Mouse (Mus musculus): Measurements from ENCODE around the gene Nnat. TPM values are rescaled to one million over a fixed set of nuclear protein-coding genes. Genes with fewer than 3 reads are reported as not detected.
A peak's percentile ranks its signal among the peaks of the same experiment; 100 is the strongest.
"Not testable (repeated sequence)": the region's sequence is repeated elsewhere in the genome, so short reads cannot be mapped to it uniquely, and the experiment has no call there.

Gene Nnat
- polyA plus RNA-seq, 1 experiment from 2014 or later = 4,218 TPM

- Histone ChIP-seq H3K4me1 (replicated peaks) (peaks cover 35% of the 10 kb centered on the region), H3K4me2 (no peak overlapping the region), H3K27ac (replicated peaks) (no peak overlapping the region), H3K4me3 (no peak overlapping the region), H3K9me3 (no peaks in the 10 kb centered on the region), H3K36me3 (peaks cover 5% of the 10 kb centered on the region; the same call in 1 of the 2 replicates), H3K27me3 (no peaks in the 10 kb centered on the region), H3K9ac (0 out of 2 replicates have a peak overlapping the region, but pooled peaks have one; percentile 8)
- no peak for ATAC-seq (ENCODE audit: low read depth)
- 17% methylated on average over 2 of the region's 2 CpGs for WGBS
Measured at GRCm38 (mm10) chr2:157568881-157569280, 9.0 kb downstream of the Nnat start.

DNA sequence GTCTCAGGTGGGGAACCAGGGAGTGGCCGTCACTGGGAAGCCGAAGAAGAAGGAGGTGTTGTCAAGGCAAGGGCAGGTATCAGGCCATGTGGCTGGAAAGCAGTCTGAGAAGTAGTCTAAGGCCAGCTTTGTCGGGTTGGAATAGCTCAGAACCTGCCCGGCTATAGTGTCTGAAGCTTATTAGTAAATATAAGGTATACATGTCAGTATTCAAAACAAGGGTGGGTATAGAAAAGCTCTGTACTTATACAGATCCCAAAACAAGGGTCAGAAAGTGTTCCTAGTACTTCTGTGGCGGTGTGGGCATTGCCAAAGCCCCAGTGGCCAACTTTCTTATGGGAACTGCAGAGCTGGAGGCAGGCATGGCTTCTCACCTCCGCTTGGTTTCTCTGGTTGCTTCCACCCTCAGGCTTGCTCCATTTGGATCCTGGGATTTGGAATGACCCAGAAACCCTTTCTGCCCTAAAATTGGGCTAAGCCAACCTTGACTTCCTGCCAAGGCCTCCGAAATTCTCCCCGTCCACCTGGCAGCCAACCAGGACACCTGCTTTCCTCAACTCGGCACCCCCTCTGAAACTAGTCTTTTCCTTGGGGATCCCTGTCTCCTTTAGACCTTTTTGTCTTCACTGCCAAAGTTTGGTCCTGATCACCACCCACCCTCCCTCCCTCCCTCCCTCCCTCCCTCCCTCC lies 10.1 kb downstream of the Nnat start:
- Histone ChIP-seq H3K4me2 (no peak overlapping the region), H3K9ac (no peak overlapping the region), H3K4me3 (no peak overlapping the region), H3K27ac (replicated peaks) (no peak overlapping the region), H3K36me3 (no peaks in the 10 kb centered on the region), H3K27me3 (no peaks in the 10 kb centered on the region), H3K9me3 (no peaks in the 10 kb centered on the region), H3K4me1 (replicated peaks) (peaks cover 24% of the 10 kb centered on the region)
- 71% methylated on average over 9 of the region's 9 CpGs for WGBS
- no peak for ATAC-seq (ENCODE audit: low read depth)

DNA sequence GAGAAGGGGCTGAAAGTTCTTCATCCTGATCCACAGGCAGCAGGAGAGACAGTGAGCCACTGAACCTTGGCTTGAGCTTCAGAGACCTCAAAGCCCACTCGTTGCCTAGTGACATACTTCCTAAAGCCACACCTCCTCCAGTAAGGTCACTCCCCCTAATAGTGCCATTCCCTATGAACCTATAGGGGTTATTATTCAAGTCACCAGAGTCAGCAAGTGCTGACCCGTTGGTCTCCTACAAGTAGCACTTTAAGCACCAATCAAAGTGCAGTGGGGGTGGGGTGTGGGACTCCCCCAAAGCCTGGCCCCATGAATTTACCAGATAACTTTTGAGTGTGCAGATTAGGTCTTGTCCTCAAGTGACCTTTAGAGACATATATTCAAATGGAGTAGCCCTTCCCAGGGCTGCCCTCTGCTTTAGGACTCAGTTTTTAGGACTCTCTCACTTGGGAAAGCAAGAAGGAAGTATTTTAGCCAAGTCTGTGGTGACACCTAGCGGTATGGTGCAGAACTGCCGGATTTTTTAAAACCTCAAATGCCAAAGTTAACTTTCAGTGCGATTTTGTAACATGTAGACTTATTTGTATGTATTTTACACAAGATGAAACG lies 11.4 kb downstream of the Nnat start, which contains the start of gene Blcap:
TSS of gene Blcap (minus strand) at position 51 of the 609 bp plus-strand sequence.
- Histone ChIP-seq H3K27me3 (no peaks in the 10 kb centered on the region), H3K4me1 (replicated peaks) (peaks cover 19% of the 10 kb centered on the region), H3K4me3 (no peak within 1 kb of the TSS), H3K36me3 (no peaks in the 10 kb centered on the region), H3K27ac (replicated peaks) (no peak within 1 kb of the TSS), H3K9ac (no peak within 1 kb of the TSS), H3K9me3 (no peaks in the 10 kb centered on the region), H3K4me2 (no peak within 1 kb of the TSS)
- ATAC-seq (ENCODE audit: low read depth) = no peak
- WGBS = 7% methylated on average over 6 of the region's 6 CpGs

- Histone ChIP-seq H3K9me3 (no peaks in the 10 kb centered on the region), H3K27ac (replicated peaks) (no peak overlapping the region), H3K4me2 (no peak overlapping the region), H3K9ac (no peak overlapping the region), H3K4me1 (replicated peaks) (peaks cover 8% of the 10 kb centered on the region; the same call in 1 of the 2 replicates), H3K36me3 (no peaks in the 10 kb centered on the region), H3K27me3 (no peaks in the 10 kb centered on the region), H3K4me3 (no peak overlapping the region)
- ATAC-seq (ENCODE audit: low read depth) = no peak
- WGBS = 80% methylated on average over 2 of the region's 2 CpGs
Measured at GRCm38 (mm10) chr2:157572786-157573185, 12.9 kb downstream of the Nnat start.

DNA sequence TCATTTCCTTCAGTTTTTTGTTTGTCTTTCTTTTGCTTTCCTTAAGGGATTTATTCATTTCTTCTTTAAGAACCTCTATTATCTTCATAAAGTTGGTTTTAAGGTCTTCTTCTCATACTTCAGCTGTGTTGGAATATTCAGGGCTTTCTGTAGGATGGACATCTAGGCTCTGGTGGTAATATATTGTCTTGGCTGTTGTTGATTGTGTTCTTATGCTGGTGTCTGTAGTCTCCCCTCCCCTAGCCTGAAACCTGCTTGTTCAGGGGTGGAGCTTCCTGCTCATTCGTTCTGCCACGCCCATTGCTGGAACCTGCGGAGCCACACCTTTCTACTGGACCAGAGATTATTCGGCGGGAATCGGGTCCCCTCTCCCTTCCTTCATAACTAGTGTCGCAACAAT lies 25.5 kb downstream of the Nnat start:
- not testable (repeated sequence) for H3K4me3 ChIP-seq, H3K9ac ChIP-seq
- 17% methylated on average over 7 of the region's 7 CpGs for WGBS

GRCm38 (mm10) chr2:157596876-157597566 lies 37.1 kb downstream of the Nnat start:
- no peak overlapping the region for H3K4me2 ChIP-seq
- H3K9me3 ChIP-seq = no peaks in the 10 kb centered on the region
- H3K9ac ChIP-seq = no peak overlapping the region
- H3K4me3 ChIP-seq = no peak overlapping the region
- 66% methylated on average over 22 of the region's 22 CpGs for WGBS
- H3K36me3 ChIP-seq = no peaks in the 10 kb centered on the region
- no peaks in the 10 kb centered on the region for H3K4me1 ChIP-seq (replicated peaks)
- H3K27ac ChIP-seq (replicated peaks) = no peak overlapping the region
- no peaks in the 10 kb centered on the region for H3K27me3 ChIP-seq
- no peak for ATAC-seq (ENCODE audit: low read depth)

More for the DNA sequence above, 25.5 kb downstream of the Nnat start:
- H3K4me1 ChIP-seq (replicated peaks); H3K9me3 ChIP-seq; H3K4me2 ChIP-seq; H3K27me3 ChIP-seq; H3K27ac ChIP-seq (replicated peaks); ATAC-seq (ENCODE audit: low read depth); H3K36me3 ChIP-seq: not testable (repeated sequence)

GRCm38 (mm10) chr2:157601435-157601839 lies 41.6 kb downstream of the Nnat start:
- WGBS = 79% methylated on average over 6 of the region's 6 CpGs
- H3K36me3 ChIP-seq = no peaks in the 10 kb centered on the region
- ATAC-seq (ENCODE audit: low read depth) = no peak

DNA sequence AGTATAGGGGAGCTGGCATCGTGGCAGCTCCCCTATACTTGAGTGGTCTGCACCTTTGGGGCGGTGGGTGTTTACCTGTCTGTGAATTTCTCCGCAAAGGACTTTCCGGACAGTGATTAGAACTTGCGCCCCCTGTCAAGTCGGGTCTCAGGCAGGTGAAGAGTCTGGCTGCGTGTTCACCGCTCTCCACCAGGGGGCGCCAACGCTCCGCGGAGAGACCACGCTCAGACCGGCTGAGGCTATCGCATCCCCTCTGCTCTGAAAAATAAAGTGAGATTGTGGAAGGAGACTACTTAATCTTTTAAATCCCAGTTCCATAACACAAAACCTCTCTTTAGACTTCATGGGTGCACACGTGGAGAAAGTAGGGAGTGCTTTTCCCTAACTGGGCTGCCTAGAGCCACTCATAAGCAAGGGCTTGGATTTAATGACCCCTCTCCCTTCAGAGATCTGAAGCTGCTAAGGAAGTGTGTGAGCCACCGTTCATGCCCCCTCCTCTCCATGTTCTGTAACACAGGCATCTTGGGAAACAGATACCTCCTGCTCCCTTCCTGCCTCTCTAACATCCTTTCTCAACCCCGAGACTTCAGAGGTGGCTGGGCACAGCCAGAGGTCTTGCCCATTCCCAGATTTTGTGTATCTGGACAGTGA lies 45.3 kb downstream of the Nnat start:
- no peak overlapping the region for H3K27ac ChIP-seq (replicated peaks)
- 4% methylated on average over 18 of the region's 18 CpGs for WGBS

More at GRCm38 (mm10) chr2:157601435-157601839, 41.6 kb downstream of the Nnat start:
- Histone ChIP-seq H3K4me3 (no peak overlapping the region), H3K27me3 (peaks cover 13% of the 10 kb centered on the region; the same call in 1 of the 2 replicates), H3K4me1 (replicated peaks) (peaks cover 6% of the 10 kb centered on the region; the same call in 1 of the 2 replicates), H3K9ac (no peak overlapping the region), H3K4me2 (no peak overlapping the region), H3K9me3 (no peaks in the 10 kb centered on the region), H3K27ac (replicated peaks) (no peak overlapping the region)

DNA sequence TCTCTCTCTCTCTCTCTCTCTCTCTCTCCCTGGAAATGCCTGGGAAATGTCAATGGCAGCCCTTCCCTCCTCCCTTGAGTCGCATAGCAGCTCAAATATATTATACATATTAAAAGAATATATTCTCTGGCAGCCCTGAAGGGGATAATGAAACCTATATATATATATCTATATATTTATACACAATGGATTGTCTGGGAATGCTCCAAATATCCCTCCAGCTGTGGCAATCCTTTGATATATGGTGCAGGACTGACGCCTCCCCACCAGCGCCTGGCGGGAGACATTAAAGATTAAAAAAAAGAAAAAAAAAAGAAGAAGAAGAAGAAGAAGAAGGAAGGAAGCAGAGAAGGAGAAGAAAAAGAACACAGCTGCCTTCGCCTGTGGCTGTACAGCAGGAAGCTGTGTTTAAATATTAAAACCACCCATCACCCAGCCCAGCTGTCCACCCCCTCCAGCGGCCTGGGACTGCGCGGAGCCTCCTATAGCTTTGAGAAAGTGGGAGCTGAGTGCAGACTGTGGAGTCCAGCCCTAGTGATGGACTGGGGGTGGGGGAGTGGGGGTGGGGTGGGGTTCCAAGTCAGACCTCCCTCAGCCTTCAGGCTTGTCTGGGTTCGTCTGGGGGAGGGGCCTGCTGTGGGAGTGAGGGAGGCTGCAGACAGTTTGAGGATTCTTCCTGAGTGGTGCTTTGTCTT lies 47.8 kb downstream of the Nnat start:
- no peak overlapping the region for H3K4me3 ChIP-seq
- H3K27me3 ChIP-seq = peaks cover 13% of the 10 kb centered on the region; the same call in 1 of the 2 replicates
- no peak overlapping the region for H3K9ac ChIP-seq
- 25% methylated on average over 9 of the region's 9 CpGs for WGBS
- H3K9me3 ChIP-seq = no peaks in the 10 kb centered on the region
- ATAC-seq (ENCODE audit: low read depth) = peak; percentile 62
- peak overlapping the region; percentile 57 for H3K27ac ChIP-seq (replicated peaks)
- peaks cover 24% of the 10 kb centered on the region for H3K4me1 ChIP-seq (replicated peaks)
- no peak overlapping the region for H3K4me2 ChIP-seq
- no peaks in the 10 kb centered on the region for H3K36me3 ChIP-seq

More for the DNA sequence above, 45.3 kb downstream of the Nnat start:
- no peak overlapping the region; the same call in 1 of the 2 replicates for H3K9ac ChIP-seq
- H3K4me1 ChIP-seq (replicated peaks) = peaks cover 24% of the 10 kb centered on the region
- H3K4me2 ChIP-seq = no peak overlapping the region
- H3K4me3 ChIP-seq = no peak overlapping the region
- H3K27me3 ChIP-seq = peaks cover 13% of the 10 kb centered on the region; the same call in 1 of the 2 replicates
- no peaks in the 10 kb centered on the region for H3K36me3 ChIP-seq
- peak; percentile 44 for ATAC-seq (ENCODE audit: low read depth)
- H3K9me3 ChIP-seq = no peaks in the 10 kb centered on the region

DNA sequence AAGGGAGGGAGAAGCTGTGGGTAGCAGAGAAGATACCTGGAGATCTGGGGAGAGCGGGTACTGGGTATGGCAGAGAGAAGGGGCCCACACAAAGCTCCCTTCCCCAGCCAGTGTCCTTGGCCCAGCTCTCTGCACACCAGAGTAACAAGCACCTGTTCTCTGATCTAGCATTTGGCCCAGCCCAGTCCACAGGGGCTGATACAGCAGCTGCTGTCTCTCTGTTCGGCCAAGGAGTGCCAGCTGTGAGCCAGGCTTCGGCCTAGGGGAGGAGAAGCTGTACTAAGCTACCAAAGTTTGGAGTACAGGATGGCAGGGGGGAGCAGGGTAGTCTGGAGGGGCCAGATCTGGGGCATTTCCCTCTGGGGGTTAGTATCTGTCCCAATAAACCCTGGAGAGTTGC lies 51.9 kb downstream of the Nnat start:
- Histone ChIP-seq H3K4me1 (replicated peaks) (peaks cover 28% of the 10 kb centered on the region), H3K9ac (no peak overlapping the region), H3K9me3 (no peaks in the 10 kb centered on the region), H3K4me3 (no peak overlapping the region), H3K4me2 (no peak overlapping the region), H3K36me3 (no peaks in the 10 kb centered on the region), H3K27me3 (no peaks in the 10 kb centered on the region), H3K27ac (replicated peaks) (no peak overlapping the region)
- no peak for ATAC-seq (ENCODE audit: low read depth)
- WGBS = 76% methylated on average over 3 of the region's 3 CpGs

Measured in neural tube, embryonic 13.5 days (tissue).